In the genomic region with DNA sequence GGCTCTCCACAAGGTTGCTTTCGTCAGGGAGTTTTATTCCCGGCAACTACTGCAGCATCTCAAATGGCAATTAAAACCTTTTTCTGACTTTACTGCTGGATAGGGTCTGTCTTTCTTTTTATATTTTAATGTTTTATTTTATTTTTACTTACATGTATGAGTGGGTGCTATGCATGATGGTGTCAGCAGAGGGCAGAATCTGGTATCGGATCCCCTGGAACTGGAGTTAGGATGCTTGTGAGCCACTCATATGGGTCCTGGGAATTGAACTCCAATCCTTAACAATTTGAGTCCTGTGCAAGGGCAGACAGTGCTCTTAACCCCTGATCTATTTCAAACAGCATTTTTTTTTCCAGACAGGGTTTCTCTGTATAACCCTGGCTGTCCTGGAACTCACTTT, we compare ENCODE assay signal across 16 mouse cellular contexts. TPM values are rescaled to one million over a fixed set of nuclear protein-coding genes. Genes with fewer than 3 reads are reported as not detected.
DNase-seq lines count a peak whose midpoint lies in the region; ATAC-seq and TF ChIP-seq lines count a peak whose summit lies in the region.
"Had no signal": no experiment of that assay in that cellular context is flagged by ENCODE, and none has a peak within 500 bp of the region (broad histone marks: within the 10 kb centered on the region; RNA-seq: fewer than 3 reads in every experiment).

No protein-coding gene starts in this region.

- 81% methylated on average over 3 of the region's 3 CpGs for WGBS in embryonic facial prominence, embryonic 11.5 days
- WGBS in embryonic facial prominence, embryonic 10.5 days: 80% methylated on average over 3 of the region's 3 CpGs
- 87% methylated on average over 3 of the region's 3 CpGs for WGBS in liver, postnatal 0 days (ENCODE audit: insufficient replicate concordance)
- 80% methylated on average over 3 of the region's 3 CpGs for WGBS in liver, embryonic 11.5 days

- H3K79me2 ChIP-seq in MEL (ENCODE audit: control insufficient read depth, insufficient read depth, low read length, poor library complexity): peaks cover 1% of the 10 kb centered on the region; the same call in 1 of the 2 replicates

- no peak for TF ChIP-seq POLR2A in MEL (IDR thresholded peaks at IDR 0.05; ENCODE audit: control insufficient read depth in 1 of 2, insufficient read depth in 1 of 2, low read depth in 1 of 2, low read length in 2 of 2, poor library complexity in 1 of 2)

- H3K4me1 ChIP-seq in embryonic facial prominence, embryonic 11.5 days (ENCODE audit: control insufficient read depth, insufficient read depth, low read length): no peaks in the 10 kb centered on the region
- H3K4me1 ChIP-seq in embryonic facial prominence, embryonic 10.5 days: no peaks in the 10 kb centered on the region
- no peaks in the 10 kb centered on the region for H3K4me1 ChIP-seq in liver, postnatal 0 days (ENCODE audit: insufficient read depth)
- no peaks in the 10 kb centered on the region for H3K4me1 ChIP-seq in liver, embryonic 11.5 days (replicated peaks; ENCODE audit: control insufficient read depth, insufficient read depth, low read length)
- no peaks in the 10 kb centered on the region for H3K4me1 ChIP-seq in MEL (ENCODE audit: control insufficient read depth in 1 of 2, insufficient read depth in 2 of 2, low read length in 2 of 2)
- H3K4me1 ChIP-seq: limb, embryonic 15.5 days; neural tube, embryonic 12.5 days had no signal

- H3K36me3 ChIP-seq in embryonic facial prominence, embryonic 11.5 days (replicated peaks; ENCODE audit: control insufficient read depth, insufficient read depth, low read depth, low read length): no peaks in the 10 kb centered on the region
- no peaks in the 10 kb centered on the region for H3K36me3 ChIP-seq in embryonic facial prominence, embryonic 10.5 days (replicated peaks)
- H3K36me3 ChIP-seq in liver, postnatal 0 days (replicated peaks; ENCODE audit: insufficient read depth, low read length): no peaks in the 10 kb centered on the region
- H3K36me3 ChIP-seq in liver, embryonic 11.5 days (ENCODE audit: control insufficient read depth, insufficient read depth, low read length): no peaks in the 10 kb centered on the region
- H3K36me3 ChIP-seq in MEL (ENCODE audit: control insufficient read depth in 1 of 2, insufficient read depth in 2 of 2, low read length in 2 of 2): no peaks in the 10 kb centered on the region
- H3K36me3 ChIP-seq: limb, embryonic 15.5 days; neural tube, embryonic 12.5 days had no signal

- no peak overlapping the region for H3K4me3 ChIP-seq in embryonic facial prominence, embryonic 11.5 days (ENCODE audit: low read depth, low read length)
- H3K4me3 ChIP-seq in embryonic facial prominence, embryonic 10.5 days: no peak overlapping the region
- no peak overlapping the region for H3K4me3 ChIP-seq in liver, postnatal 0 days (ENCODE audit: low read depth, low read length)
- no peak overlapping the region for H3K4me3 ChIP-seq in liver, embryonic 11.5 days (ENCODE audit: low read depth, low read length)
- H3K4me3 ChIP-seq in MEL (ENCODE audit: control insufficient read depth in 1 of 2, insufficient read depth in 1 of 2, low read depth in 2 of 2, low read length in 2 of 2): no peak overlapping the region
- H3K4me3 ChIP-seq: limb, embryonic 15.5 days; neural tube, embryonic 12.5 days had no signal

- ATAC-seq in embryonic facial prominence, embryonic 11.5 days (replicated peaks; ENCODE audit: insufficient number of reproducible peaks, low FRiP score, low TSS enrichment, low read depth): no peak
- ATAC-seq in liver, postnatal 0 days: no peak
- ATAC-seq in liver, embryonic 11.5 days (replicated peaks; ENCODE audit: low FRiP score): no peak
- no peak for ATAC-seq in erythroblast, adult 5-6 weeks (replicated peaks; ENCODE audit: low FRiP score, poor library complexity, severe bottlenecking)
- ATAC-seq: lung, postnatal 0 days had no signal

- H3K9ac ChIP-seq in embryonic facial prominence, embryonic 11.5 days (replicated peaks; ENCODE audit: low read length): no peak overlapping the region
- H3K9ac ChIP-seq in liver, postnatal 0 days (replicated peaks): no peak overlapping the region
- H3K9ac ChIP-seq in liver, embryonic 11.5 days (ENCODE audit: low read depth, low read length): no peak overlapping the region
- H3K9ac ChIP-seq in MEL (ENCODE audit: control insufficient read depth, low read depth, low read length, poor library complexity, severe bottlenecking): no peak overlapping the region
- H3K9ac ChIP-seq: limb, embryonic 15.5 days; neural tube, embryonic 12.5 days had no signal

- no peak overlapping the region for H3K27ac ChIP-seq in embryonic facial prominence, embryonic 11.5 days (replicated peaks; ENCODE audit: low read depth, low read length)
- no peak overlapping the region for H3K27ac ChIP-seq in embryonic facial prominence, embryonic 10.5 days (replicated peaks)
- no peak overlapping the region for H3K27ac ChIP-seq in liver, postnatal 0 days (ENCODE audit: low read depth)
- H3K27ac ChIP-seq in liver, embryonic 11.5 days (ENCODE audit: low read depth, low read length): no peak overlapping the region
- no peak overlapping the region for H3K27ac ChIP-seq in MEL (ENCODE audit: control insufficient read depth, low read depth, low read length)
- H3K27ac ChIP-seq: limb, embryonic 15.5 days; neural tube, embryonic 12.5 days had no signal

- H3K27me3 ChIP-seq in embryonic facial prominence, embryonic 11.5 days (ENCODE audit: control insufficient read depth, insufficient read depth, low read length): no peaks in the 10 kb centered on the region
- no peaks in the 10 kb centered on the region for H3K27me3 ChIP-seq in embryonic facial prominence, embryonic 10.5 days (replicated peaks; ENCODE audit: low read depth, poor library complexity, severe bottlenecking)
- H3K27me3 ChIP-seq in liver, postnatal 0 days (ENCODE audit: insufficient read depth, low read length): no peaks in the 10 kb centered on the region
- no peaks in the 10 kb centered on the region for H3K27me3 ChIP-seq in liver, embryonic 11.5 days (replicated peaks; ENCODE audit: control insufficient read depth, insufficient read depth, low read length)
- H3K27me3 ChIP-seq in MEL (ENCODE audit: control insufficient read depth in 1 of 2, insufficient read depth in 2 of 2, low read length in 2 of 2): peaks cover 0 to 6% of the 10 kb centered on the region in 2 experiments; a peak in 3 of 4 replicates
- H3K27me3 ChIP-seq: limb, embryonic 15.5 days; neural tube, embryonic 12.5 days had no signal

- TF ChIP-seq RAD21 in MEL (IDR thresholded peaks at IDR 0.05; ENCODE audit: low read depth, low read length): peak; percentile 29

- TF ChIP-seq EP300 in liver, postnatal 0 days (IDR thresholded peaks at IDR 0.05; ENCODE audit: low read depth): no peak
- TF ChIP-seq EP300 in MEL (IDR thresholded peaks at IDR 0.05; ENCODE audit: low read depth in 1 of 2, low read length in 2 of 2): no peak

- no peak overlapping the region for H3K4me2 ChIP-seq in embryonic facial prominence, embryonic 11.5 days (ENCODE audit: low read depth, low read length)
- H3K4me2 ChIP-seq in liver, postnatal 0 days (ENCODE audit: low read depth, low read length): no peak overlapping the region
- no peak overlapping the region for H3K4me2 ChIP-seq in liver, embryonic 11.5 days
- H3K4me2 ChIP-seq: heart, embryonic 11.5 days; limb, embryonic 15.5 days; neural tube, embryonic 12.5 days had no signal

- peak; percentile 12 for DNase-seq in embryonic facial prominence, embryonic 11.5 days (ENCODE audit: low spot score)
- DNase-seq in embryonic facial prominence, embryonic 10.5 days (ENCODE audit: low spot score): no peak
- DNase-seq in liver, postnatal 0 days: no peak
- no peak for DNase-seq in liver, embryonic 11.5 days (ENCODE audit: low spot score)
- DNase-seq in MEL (ENCODE audit: low read depth, low spot score): peak; percentile 25
- peak; percentile 8 for DNase-seq in embryo, embryonic 11 days
- DNase-seq: cerebellum, adult 18-20 months; gastrocnemius, postnatal 36 days; heart, postnatal 36 days; kidney, postnatal 10 days; thymus, adult 2 months had no signal

- peak; percentile 16; the same call in 1 of the 2 replicates for TF ChIP-seq CTCF in liver, postnatal 0 days (IDR thresholded peaks at IDR 0.05; ENCODE audit: low read depth)
- peak in 2 of 3 experiments; percentile 33 to 40; a peak in 4 of 6 replicates for TF ChIP-seq CTCF in MEL (IDR thresholded peaks at IDR 0.05 in 2 of 3, conservative IDR thresholded peaks at IDR 0.05 in 1 of 3; ENCODE audit: control insufficient read depth in 1 of 3, insufficient read depth in 1 of 3, low read depth in 2 of 3, low read length in 3 of 3, poor library complexity in 1 of 3, severe bottlenecking in 1 of 3)

- no peaks in the 10 kb centered on the region for H3K9me3 ChIP-seq in embryonic facial prominence, embryonic 11.5 days (replicated peaks; ENCODE audit: control insufficient read depth, low read length)
- no peaks in the 10 kb centered on the region for H3K9me3 ChIP-seq in embryonic facial prominence, embryonic 10.5 days
- no peaks in the 10 kb centered on the region for H3K9me3 ChIP-seq in liver, postnatal 0 days (ENCODE audit: low read length)
- no peaks in the 10 kb centered on the region for H3K9me3 ChIP-seq in liver, embryonic 11.5 days (ENCODE audit: control insufficient read depth, low read length)
- H3K9me3 ChIP-seq in MEL (replicated peaks; ENCODE audit: insufficient read depth, low read length): no peaks in the 10 kb centered on the region
- H3K9me3 ChIP-seq: limb, embryonic 15.5 days; neural tube, embryonic 12.5 days had no signal

RNA-seq across cellular contexts. Expression of gene Nom1, which starts 21.4 kb away (rescaled TPM):
- polyA plus RNA-seq in embryonic facial prominence, embryonic 11.5 days (2014; fragmentation: Nextera tagmentation; extraction: Ambion mirVana): 24.2 and 25.3 TPM in 2 replicates
- 35.8 and 36.4 TPM in 2 replicates for polyA plus RNA-seq in embryonic facial prominence, embryonic 10.5 days (2016; fragmentation: Nextera tagmentation; extraction: Ambion mirVana)
- 10.6 and 13.2 TPM in 2 replicates for polyA plus RNA-seq in liver, postnatal 0 days (2015; fragmentation: Nextera tagmentation; extraction: Ambion mirVana)
- polyA plus RNA-seq in liver, embryonic 11.5 days (2014; fragmentation: Nextera tagmentation; extraction: Ambion mirVana): 35.6 and 38.1 TPM in 2 replicates
- total RNA-seq in MEL (2012; rRNA removed): 60.2 and 67.3 TPM in 2 replicates
- polyA plus RNA-seq in MEL (2012; ENCODE audit: insufficient read depth in 1 of 2, insufficient read length in 2 of 2, low read depth in 1 of 2, low replicate concordance in 2 of 2, missing spikeins in 1 of 2): 10 to 100 TPM in 1 of 2 experiments, not detected in 1; 41.4 TPM
- 0.77 and 5.2 TPM in 2 replicates for total RNA-seq in erythroblast, adult 5-6 weeks (2015; ENCODE audit: low replicate concordance)
- total RNA-seq in erythroblast, adult 5-6 weeks (2017; ENCODE audit: low replicate concordance): 3.0 and 7.2 TPM in 2 replicates

RNA-seq across cellular contexts. Expression of gene Lmbr1, which starts 34.9 kb away (rescaled TPM):
- 10.8 and 11.0 TPM in 2 replicates for polyA plus RNA-seq in embryonic facial prominence, embryonic 11.5 days (2014; fragmentation: Nextera tagmentation; extraction: Ambion mirVana)
- polyA plus RNA-seq in embryonic facial prominence, embryonic 10.5 days (2016; fragmentation: Nextera tagmentation; extraction: Ambion mirVana): 7.0 and 7.7 TPM in 2 replicates
- polyA plus RNA-seq in liver, postnatal 0 days (2015; fragmentation: Nextera tagmentation; extraction: Ambion mirVana): 2.5 and 3.1 TPM in 2 replicates
- polyA plus RNA-seq in liver, embryonic 11.5 days (2014; fragmentation: Nextera tagmentation; extraction: Ambion mirVana): 6.5 and 6.6 TPM in 2 replicates
- total RNA-seq in MEL (2012; rRNA removed): not detected in 2 replicates
- not detected for polyA plus RNA-seq in MEL (2012; ENCODE audit: insufficient read depth in 1 of 2, insufficient read length in 2 of 2, low read depth in 1 of 2, low replicate concordance in 2 of 2, missing spikeins in 1 of 2)
- 0.58 TPM in 1 of 2 replicates, not detected in the other for total RNA-seq in erythroblast, adult 5-6 weeks (2015; ENCODE audit: low replicate concordance)
- total RNA-seq in erythroblast, adult 5-6 weeks (2017; ENCODE audit: low replicate concordance): 0.70 and 2.1 TPM in 2 replicates

Comparison
In these comparisons a context has a peak if more than half of its experiments do, and no peak if none do; other contexts are left out.
1. DNase-seq: peak in embryonic facial prominence, embryonic 11.5 days (single experiment), MEL (single experiment) and embryo, embryonic 11 days (single experiment); none in embryonic facial prominence, embryonic 10.5 days (single experiment), liver, postnatal 0 days (single experiment) and liver, embryonic 11.5 days (single experiment).